Mouse (Mus musculus) lung, postnatal 0 days (tissue): ENCODE data around the gene Idh2.

ENCODE experiments used
- CTCF ChIP-seq: IDR thresholded peaks from 2 replicates; pipeline ENCODE4 v1.5.1; 2016; ENCODE audit warnings: antibody characterized with exemption, mild to moderate bottlenecking
- EP300 ChIP-seq: IDR thresholded peaks from 2 replicates; pipeline ENCODE4 v1.6.1; 2016; ENCODE audit warnings: antibody characterized with exemption, mild to moderate bottlenecking, control low read depth

DNA sequence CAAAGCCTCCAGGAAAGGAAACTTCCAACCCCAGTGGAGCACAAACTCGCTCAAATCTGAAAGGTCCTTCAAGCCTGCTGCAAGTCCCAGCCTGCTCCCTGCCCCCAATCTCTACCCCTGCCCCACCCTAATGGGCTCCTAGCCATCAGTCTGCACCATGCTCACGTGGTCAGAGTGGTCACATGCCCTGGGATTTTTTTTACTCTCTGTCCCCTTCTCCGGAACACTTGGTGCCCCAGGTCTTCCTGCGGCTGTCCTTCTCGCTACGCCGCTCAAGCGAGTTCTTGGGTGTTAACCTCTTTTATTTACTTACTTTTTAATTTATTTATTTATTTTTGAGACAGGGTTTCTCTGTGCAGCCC lies 45.7 kb upstream of the Idh2 start:
- TF ChIP-seq CTCF (no peak), EP300 (no peak)
